Mouse (Mus musculus): ENCODE data around the gene Tmem268.
A peak's percentile ranks its signal among the peaks of the same experiment; 100 is the strongest.

Gene Tmem268

GRCm38 (mm10) chr4:63558407-63559081, at the start of gene Tmem268:
TSS of gene Tmem268 (plus strand) at chr4:63558781.
- peak; percentile 69 for DNase-seq

GRCm38 (mm10) chr4:63512921-63513320, 45.7 kb upstream of the Tmem268 start:
- DNase-seq = no peak

GRCm38 (mm10) chr4:63514454-63514984, 44.1 kb upstream of the Tmem268 start:
- DNase-seq = no peak

- DNase-seq = no peak
These were observed 43.6 kb upstream of the Tmem268 start for GRCm38 (mm10) chr4:63515021-63515420.

GRCm38 (mm10) chr4:63521813-63522419, 36.7 kb upstream of the Tmem268 start:
- DNase-seq = no peak

GRCm38 (mm10) chr4:63525514-63525913, 33.1 kb upstream of the Tmem268 start:
- DNase-seq = no peak

GRCm38 (mm10) chr4:63528946-63529345, 29.6 kb upstream of the Tmem268 start:
- DNase-seq = peak; percentile 72

- DNase-seq = no peak
These were observed 28.2 kb upstream of the Tmem268 start for GRCm38 (mm10) chr4:63530409-63530808.

- no peak for DNase-seq
These were observed 21.0 kb upstream of the Tmem268 start for GRCm38 (mm10) chr4:63537602-63538001.

GRCm38 (mm10) chr4:63542209-63542608, 16.4 kb upstream of the Tmem268 start:
- DNase-seq = no peak

GRCm38 (mm10) chr4:63543746-63544493, 14.7 kb upstream of the Tmem268 start:
- DNase-seq = no peak

- peak; percentile 95 for DNase-seq
These were observed 13.9 kb upstream of the Tmem268 start, which contains the start of gene Atp6v1g1 for GRCm38 (mm10) chr4:63544494-63545230. TSS of gene Atp6v1g1 (plus strand) at chr4:63544772.

GRCm38 (mm10) chr4:63545231-63545958, 13.2 kb upstream of the Tmem268 start:
- no peak for DNase-seq

GRCm38 (mm10) chr4:63546441-63547055, 12.0 kb upstream of the Tmem268 start:
- no peak for DNase-seq

- DNase-seq = no peak
These were observed 10.8 kb upstream of the Tmem268 start for GRCm38 (mm10) chr4:63547799-63548198.

GRCm38 (mm10) chr4:63548491-63548890, 10.1 kb upstream of the Tmem268 start:
- no peak for DNase-seq

GRCm38 (mm10) chr4:63550908-63551307, 7.7 kb upstream of the Tmem268 start:
- no peak for DNase-seq

- DNase-seq = no peak
These were observed 5.7 kb upstream of the Tmem268 start for GRCm38 (mm10) chr4:63552865-63553264.

- DNase-seq = no peak
These were observed 4.6 kb upstream of the Tmem268 start for GRCm38 (mm10) chr4:63553789-63554576.

GRCm38 (mm10) chr4:63554616-63555015, 4.0 kb upstream of the Tmem268 start:
- DNase-seq = no peak

- no peak for DNase-seq
These were observed 3.5 kb upstream of the Tmem268 start for GRCm38 (mm10) chr4:63555111-63555510.

All from right cerebral cortex, adult 18-20 months (tissue).